Mouse (Mus musculus) layer of hippocampus, adult 8-10 months (tissue): Measurements from ENCODE around the gene Zfp653. TPM values are rescaled to one million over a fixed set of nuclear protein-coding genes. Genes with fewer than 3 reads are reported as not detected.
"Not testable (repeated sequence)": the region's sequence is repeated elsewhere in the genome, so short reads cannot be mapped to it uniquely, and the experiment has no call there.

Experiments used
- DNase-seq, 2 experiments: peaks; one replicate each; pipeline ENCODE4 v3.0.0; 2022; ENCODE audit warnings: low spot score in 2 of 2
- total RNA-seq, 4 experiments: library from RNA; stranded (reverse); gene quantifications; 2 replicates each; pipeline ENCODE4 v1.2.4; 2022

The Zfp653 gene
- total RNA-seq = 10 to 100 TPM; 22.9 to 26.6 (median 23.9) TPM

DNA sequence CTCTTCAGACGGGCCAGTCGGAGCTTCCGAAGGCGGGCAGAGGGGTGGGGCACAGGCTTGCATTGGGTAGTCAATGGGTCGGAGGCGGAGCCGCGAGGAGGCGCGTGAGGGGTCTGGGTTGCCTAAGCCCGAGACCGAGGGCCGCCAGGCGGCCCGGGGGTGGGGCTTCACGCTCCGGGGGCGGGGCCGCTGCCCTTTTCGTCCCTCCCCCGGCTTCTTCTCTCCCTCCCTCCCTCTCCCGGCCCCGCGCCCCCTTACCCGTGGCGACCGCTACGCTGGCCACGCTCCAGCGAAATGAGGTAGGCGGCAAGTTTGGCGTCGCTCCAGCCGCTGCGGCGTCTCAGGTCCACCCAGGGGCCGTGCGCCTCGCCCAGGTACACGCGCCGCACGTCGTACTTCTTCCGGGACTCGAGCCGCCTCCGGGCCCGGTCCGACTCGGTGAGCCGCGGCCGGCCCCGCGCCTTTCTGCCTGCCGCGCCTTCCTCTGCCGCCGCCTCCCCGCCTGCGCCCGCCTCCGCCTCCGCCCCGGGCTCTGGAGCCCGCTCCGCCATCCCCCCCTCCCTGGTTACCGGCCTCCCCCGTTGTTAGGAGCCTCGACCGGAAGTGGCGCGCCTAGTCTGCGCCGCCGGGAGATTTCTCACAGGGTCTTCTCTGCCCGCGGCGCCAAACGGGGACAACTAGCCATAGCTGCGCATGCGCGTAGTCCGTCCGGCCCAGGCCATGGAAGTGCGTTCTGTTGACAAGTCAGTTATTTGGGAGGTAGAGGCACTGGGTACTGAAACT, at the start of gene Zfp653, which contains the start of gene Gm49318:
Gene Zfp653 (minus strand): TSS at position 586 of the 783 bp plus-strand sequence.
Gene Gm49318 (minus strand): TSS at position 469 of the 783 bp plus-strand sequence.
- DNase-seq = peak; percentile 96 to 97

DNA sequence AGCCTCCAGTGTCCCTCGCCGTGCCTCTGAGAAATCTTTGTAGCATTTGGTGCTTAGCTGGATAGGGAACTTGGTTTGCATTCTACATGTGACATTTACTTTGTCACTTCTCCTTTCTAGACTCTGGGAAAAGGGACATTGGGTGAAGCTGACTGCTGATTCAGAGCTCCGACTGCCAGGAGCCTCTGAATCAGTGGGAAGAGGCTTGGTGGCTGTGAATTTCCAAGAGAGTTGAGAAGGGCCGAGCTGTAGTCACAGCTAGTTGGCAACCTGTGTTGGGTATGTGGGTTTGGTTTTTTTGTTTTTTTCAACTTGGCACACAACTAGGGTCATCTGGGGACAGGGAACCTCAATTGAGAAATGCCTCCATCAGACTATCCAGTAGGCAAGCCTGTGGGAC, 48.4 kb upstream of the Zfp653 start:
- DNase-seq = peak in 1 of 2 experiments; percentile 31

DNA sequence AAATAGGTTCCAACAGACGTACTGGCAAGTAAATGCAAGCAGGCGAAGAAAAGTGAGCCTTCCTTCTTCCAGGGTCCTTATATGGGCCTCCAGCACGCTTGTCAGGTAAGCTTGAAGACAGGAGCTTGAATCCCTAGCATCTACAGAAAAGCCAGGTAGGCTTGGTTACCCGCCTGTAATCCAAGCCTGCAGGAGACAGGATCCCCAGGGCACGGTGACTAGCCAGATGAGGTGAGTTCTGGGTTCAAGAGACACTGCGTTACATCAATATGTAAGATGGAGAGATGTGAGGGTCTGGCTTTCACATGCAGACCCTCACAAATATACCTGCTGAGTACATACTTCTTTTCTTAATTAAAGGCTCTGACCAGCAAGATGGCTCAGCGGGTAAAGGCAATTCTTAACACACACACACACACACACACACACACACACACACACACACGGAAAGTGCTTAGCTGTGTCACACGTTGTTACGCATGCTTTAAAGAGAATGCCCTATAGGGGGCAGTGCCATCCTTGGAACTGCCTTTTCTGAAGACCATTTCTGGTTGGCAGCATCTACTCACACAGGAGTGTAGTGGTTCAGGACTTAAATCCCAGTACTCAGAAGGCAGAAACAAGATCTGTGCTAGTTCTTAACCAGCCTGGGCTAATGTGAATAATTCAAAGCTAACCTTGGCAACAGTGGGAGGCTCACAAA, 46.7 kb upstream of the Zfp653 start:
- peak in 1 of 2 experiments; percentile 43 for DNase-seq

DNA sequence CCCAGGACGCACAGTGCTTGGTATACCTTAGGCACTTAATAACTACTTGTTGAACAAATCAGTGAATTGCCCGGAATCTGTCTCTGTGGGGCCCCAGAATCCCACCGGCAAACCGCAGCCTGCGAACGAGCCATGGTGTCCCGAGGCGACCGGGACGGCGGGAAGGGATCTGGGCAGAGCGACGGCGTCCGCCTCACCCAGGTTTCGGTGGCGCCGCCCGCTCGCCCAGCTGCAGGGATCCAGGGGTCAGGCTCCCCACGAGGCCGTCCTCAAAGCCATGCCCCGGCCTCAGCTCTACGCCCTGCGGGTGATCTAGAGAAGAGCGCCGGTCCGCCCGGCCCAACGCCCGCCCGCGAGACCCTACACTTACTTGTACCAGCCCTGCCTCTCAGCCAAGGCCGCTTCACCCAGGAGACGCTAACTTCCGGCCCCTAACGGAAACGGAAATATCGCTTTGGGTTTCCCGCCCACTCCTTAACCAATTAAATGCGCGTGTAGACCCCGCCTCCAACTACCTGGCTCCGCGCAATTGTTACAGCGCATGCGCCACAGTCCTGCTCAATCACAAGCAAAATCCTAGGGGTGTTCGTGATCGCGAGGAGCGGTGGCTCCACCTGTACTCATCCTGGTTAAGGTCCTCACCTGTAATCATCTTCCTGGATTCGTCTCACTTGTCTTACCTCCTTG, 45.7 kb upstream of the Zfp653 start, which contains the start of gene Elof1:
Gene Elof1 (minus strand): TSS at position 433 of the 687 bp plus-strand sequence.
- DNase-seq = peak; percentile 94 to 96

DNA sequence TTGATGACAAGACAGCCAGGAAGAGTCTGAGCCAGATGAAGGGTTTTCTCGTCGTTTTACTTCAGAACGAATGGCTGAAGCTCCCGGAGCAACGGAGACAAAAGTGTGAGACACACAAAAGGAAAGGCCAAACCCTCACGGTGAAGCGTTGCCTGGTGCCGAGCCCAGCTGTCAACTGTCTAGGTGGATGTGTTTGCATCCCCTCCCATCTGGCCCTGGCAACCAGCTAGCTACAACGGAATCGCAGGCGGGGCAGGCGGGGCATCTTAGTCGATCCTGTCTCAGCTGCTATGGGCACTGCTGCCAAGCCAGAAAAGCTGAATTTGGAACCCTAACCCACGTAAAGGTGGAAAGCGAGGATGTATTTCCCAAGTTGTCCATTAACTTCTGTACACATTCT, 44.9 kb upstream of the Zfp653 start:
- DNase-seq = no peak

DNA sequence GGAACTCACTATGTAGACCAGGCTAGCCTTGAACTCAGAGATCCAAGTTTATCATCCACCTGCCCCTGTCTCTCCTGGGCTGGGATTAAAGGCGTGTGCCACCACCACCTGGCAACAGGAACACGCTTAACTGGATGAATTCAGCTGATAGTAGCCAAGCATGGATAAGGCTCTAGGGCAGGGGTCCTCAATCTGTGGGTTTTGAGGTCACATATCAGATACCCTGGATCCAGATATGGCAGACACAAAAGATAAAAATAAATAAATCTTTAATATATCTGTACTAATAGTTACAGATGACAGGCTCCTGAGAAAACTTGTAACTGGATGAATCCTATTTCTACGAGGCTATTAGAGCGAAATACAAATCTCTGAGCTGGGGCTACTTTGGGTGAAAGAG, 44.5 kb upstream of the Zfp653 start:
- DNase-seq = no peak

DNA sequence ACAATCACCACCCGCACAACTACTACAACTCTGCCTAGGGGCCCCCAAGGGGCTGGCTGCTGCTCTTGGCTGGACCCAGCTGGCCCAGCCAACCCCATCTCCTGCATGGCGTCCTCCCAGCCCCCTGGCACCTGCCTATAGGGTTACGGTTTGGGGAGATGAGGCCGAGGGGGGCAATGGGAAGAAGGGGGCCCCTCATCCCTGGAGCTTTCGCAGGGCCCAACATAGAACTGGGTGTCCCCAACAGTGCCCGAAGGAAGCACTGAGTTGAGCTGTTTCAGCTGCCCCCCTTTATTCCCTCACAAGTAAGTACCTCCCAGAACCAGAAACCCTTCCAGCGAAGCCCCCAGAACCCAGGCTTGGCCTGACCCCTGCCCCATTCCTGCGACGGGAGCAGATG, 37.0 kb upstream of the Zfp653 start:
- DNase-seq = no peak

DNA sequence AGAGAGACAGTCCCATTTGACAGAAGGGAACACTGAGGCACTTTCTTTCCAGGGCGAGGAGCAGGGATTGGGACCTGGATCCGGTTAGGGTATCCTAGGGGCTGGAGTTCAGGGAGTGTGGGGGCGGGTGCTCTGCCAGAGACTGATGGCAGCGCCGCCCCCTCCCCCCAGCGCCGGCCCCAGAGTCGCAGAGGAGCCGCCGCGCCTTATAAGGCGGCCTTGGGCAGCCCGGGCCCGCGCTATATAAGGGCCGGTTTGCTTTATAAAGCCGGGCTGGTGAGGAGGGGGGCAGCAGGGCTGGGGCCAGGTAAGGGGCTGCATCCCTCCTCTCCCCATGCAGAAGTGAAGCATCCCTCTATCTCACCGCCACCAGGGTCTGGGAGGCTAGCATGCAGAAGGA, 28.7 kb upstream of the Zfp653 start:
- DNase-seq = no peak

DNA sequence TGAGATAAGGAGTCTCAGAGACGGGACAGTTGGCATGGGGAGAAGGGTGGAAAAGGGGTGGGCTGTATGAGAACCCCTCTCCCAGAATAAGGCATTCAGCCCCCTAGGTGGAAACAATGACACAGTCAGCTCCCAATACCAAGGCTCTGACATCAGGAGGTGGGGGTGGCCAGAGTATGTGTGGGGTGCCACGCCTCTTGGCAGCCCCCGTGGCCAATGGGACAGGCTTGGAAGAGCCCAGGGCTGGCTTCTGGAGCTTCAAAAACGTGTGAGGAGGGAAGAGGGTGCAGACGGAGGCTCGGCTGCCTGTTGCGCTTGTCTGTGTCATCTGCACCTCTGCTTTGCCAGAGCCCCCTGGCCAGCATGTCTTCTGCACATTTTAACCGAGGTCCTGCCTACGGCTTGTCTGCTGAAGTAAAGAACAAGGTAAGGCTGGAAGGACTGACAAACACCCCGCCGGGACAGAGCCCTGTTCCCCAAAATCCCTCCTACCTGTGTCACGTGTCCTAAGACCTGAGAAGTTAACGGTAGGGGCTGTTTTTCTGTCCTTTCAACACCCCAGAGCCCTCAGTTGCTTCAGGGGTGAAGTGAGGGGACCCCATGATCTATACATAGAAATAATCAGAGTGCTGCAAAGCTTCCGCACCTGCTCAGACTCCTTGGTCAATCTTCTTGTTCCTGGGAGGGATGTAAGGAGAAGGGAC, 28.0 kb upstream of the Zfp653 start, which contains the start of gene Cnn1:
Gene Cnn1 (plus strand): TSS at position 224 of the 704 bp plus-strand sequence.
- DNase-seq = no peak

DNA sequence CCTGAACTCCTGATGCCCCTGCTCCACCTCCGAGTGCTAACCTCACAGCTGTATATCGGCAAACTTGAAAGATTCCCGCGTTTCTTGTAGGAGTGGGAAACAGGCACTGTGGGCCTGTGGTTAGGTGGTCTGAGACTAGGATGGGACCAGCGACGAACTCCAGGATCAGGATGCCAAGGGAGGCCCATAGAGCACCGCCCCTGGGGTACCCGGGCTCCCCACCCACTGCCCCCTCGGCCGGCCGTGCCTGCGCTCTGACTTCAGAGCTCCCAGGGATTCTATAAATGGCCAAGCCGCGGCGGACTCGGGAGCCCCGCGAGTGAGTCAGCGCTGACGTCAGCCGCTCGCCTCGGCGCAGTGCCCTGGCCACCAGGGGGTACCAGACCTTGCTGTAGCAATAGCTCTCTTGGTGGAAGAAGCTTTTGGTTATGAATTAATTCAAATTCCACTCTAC, 24.7 kb upstream of the Zfp653 start:
- peak in 1 of 2 experiments; percentile 59 for DNase-seq

DNA sequence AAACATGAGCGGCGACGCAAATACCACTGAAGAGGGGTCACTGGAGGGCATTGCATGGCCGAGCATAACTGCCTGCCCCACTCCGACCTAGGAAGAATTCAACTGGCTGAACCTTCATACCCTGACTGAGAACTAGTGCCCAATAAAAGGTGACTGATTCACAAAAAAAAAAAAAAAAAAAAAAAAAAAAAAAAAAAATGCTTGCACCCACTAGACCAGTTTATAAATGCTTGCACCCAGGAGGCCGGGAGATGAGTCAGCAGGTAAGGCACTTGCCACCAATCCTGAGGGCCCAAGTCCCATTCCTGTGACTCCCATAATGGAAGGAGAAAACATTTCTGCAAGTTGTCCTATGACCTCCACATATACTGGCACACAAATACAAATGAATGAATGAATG, 21.6 kb upstream of the Zfp653 start:
- DNase-seq = no peak

DNA sequence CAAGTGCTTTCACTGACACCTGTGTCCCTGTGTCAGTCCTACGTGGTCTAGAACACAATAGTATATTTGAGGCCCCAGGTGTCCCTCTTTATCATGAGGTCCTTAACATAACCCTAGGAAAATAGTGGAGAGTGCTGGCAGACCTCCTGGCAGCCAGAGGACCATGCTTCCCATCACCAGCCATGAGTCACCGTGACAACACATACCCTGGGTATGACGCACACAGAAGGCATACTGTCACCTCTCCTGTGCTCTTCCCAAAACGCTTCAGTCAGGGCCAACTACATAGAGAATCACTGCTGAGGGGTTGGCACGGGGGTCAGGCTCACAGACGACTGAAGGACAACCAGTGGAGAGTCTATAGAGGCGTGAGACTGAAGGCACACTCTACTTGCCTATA, 18.8 kb upstream of the Zfp653 start:
- no peak for DNase-seq

DNA sequence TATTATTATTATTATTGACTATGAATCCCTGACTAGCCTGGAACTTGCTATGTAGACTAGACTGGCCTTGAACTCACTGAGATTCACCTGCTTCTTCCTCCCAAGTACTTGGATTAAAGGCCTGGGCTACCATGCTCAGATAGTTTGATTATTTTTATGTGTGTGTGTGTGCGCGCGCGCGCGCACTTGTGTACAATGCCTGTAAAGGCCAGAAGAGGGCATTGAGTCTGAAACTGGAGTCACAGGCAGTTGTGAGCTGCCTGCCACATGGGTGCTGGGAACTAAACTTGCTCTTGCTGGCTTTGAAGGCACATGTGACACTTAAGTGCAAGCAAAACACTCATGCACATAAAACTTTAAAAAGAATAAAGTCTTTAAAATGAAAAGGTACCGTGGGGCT, 18.1 kb upstream of the Zfp653 start:
- no peak for DNase-seq

DNA sequence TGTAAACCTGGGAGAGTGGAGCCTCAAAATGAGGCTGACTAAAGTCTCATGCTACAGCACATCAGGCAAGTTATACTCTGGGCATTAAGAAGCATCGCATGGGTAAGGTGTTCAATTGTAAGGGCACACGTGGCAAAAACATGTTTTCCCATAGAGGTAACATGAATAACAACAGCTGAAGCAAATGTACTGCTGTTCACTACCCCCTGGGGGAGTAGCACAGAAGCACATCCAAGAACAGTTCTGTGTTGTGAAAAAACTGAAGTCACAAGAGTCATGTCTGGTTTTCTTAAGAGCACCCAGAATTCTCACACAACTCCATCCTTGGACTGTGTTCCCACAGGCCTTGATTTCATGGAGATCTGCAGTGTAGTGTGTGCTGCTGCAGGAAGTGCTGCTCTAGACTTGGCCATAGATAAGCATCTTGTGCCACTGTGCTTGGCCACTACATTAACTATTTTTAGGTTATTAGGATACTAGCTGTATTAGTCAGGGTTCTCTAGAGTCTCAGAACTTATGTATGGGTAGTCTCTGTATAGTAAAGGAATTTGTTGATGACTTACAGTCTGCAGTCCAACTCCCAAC, 15.9 kb upstream of the Zfp653 start:
- DNase-seq = no peak

DNA sequence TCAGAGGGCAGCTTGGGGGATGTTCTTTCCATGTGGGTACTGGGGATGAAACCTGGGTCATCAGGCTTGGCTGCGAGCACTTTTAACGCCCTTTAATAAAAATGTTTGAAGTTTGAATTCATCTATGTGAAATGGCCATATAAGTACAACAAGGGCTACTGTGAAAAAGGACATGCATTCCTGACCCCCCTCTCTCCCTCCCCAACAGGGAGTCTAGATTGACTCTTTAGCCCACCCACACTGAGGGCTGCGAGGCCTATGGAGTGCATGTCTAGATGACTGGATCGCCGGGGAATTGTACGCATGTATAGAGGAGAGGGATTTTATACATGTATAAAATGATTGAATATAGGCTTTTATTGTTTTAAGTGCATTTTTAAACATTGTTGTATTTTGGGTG, 14.8 kb upstream of the Zfp653 start:
- no peak for DNase-seq

DNA sequence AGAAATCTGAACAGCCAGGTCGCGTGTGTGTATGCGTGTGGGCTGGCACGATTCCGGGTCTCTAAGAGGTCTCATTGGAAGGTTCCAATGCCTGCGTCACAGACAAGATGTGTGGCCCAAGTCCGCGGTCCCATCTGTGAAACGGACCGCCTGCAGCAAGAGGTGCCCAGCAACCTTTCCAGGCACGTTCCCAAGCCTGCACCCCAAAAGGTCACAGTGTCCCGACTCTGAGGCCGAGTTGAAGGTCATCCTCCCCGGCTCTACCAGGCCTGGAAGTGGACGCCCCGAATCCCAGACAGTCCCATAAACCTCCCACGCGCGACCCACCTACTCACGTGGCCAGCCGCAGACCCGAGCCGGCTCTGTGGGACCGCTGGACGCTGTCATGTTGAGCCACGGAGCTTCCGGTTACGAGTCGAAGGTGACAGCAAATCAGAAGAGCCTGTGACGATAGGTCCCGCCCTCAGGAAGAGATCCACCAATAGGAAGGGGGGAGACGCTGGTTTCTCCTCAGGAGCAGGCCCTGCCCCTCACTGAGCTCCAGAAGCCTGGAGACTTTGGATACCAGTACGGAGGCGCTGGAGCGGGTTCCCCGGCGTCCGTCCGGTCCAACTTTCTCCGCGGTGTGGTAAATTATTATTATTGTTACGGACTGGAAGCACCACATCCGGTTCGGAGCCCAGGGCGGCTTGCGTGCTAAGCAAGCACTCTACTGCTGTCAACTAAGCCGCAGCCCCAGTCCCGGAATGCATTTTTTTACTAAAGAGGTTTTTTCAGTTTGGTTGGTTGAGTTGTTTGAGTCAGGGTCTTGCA, 14.1 kb upstream of the Zfp653 start, which contains the start of gene Ecsit:
Gene Ecsit (minus strand): TSS at position 417 of the 813 bp plus-strand sequence.
- DNase-seq = peak; percentile 95 to 96

DNA sequence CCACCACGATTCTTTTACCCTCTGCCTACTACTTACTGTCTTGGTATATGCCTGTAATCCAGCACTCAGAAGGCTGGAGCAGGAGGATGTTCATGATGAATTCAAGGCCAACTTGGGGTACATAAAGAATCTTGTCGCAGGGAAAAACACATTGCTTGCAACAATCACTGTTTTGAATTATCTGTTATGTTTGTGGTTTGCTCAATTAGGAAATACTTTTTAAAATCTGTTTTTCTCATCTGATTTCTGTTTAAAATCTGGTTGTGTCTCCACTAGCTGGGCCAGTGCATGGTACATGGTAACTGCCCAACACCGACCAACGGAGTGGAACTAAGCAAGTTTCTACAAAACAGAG, 13.5 kb upstream of the Zfp653 start:
- no peak for DNase-seq

DNA sequence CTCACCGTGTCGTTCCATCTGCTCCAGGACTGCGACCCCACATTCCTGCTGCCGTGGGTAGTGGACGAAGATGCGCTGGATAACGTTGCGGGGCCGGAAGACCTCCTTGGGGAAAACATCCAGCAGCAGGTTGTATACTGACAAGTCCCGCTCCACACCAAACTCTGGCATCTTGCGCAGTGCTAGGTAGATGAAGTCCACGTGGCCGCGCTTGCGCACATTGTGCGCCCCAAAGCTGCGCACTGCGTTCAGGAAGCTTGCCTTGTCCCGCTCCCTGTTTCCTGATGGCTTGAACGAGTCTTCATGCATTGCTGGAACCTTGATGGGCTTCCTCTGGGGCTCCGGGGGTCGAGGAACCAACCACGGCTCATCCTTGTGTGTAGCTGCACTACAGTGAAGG, 5.0 kb upstream of the Zfp653 start:
- no peak for DNase-seq

DNA sequence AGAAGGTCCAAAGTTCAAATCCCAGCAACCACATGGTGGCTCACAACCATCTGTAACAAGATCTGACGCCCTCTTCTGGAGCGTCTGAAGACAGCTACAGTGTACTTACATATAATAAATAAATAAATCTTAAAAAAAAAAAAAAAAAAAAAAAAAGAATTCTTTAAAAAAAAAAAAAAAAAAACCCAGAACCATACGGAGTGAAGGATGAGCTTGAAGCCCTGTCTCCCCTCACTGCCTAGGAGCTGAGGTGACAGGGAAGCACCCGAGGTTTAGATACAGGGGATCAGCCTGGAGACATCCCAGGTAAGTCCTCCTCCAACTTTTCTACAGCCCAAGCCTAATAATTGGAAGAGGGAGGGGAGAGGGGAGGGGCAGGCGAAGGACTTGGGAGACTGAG, 4.6 kb upstream of the Zfp653 start:
- not testable (repeated sequence) for DNase-seq

DNA sequence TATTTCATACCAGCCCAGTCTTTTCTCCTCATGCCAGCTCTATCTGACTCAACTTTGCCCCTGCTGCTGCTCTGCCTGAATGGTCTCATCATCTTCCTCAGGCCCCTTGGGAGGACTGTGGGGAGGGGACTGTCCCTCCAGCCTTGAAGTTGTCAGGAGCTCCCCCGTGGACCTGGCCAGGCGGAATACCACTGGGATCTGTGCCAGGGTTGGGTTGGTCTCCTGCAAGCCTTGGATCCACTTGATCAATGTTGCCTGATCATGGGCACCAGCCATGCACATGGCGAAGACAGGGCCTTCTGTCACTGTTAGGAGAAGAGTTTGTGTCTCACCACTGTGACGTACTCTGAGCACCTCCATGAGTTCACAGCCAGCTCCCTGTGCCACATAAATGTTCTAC, 1.1 kb upstream of the Zfp653 start:
- DNase-seq = no peak
